Mouse (Mus musculus) myocyte (in vitro differentiated cells): ENCODE data around the gene Tead3. TPM values are rescaled to one million over a fixed set of nuclear protein-coding genes. Genes with fewer than 3 reads are reported as not detected.
A peak's percentile ranks its signal among the peaks of the same experiment; 100 is the strongest.

Experiments used
- H3K27me3 ChIP-seq: one replicate; pipeline ENCODE4 v1.6.1; 2011; ENCODE audit not compliant: control insufficient read depth, insufficient read depth, insufficient read length
- H3K36me3 ChIP-seq: one replicate; pipeline ENCODE4 v1.6.1; 2011; ENCODE audit not compliant: control insufficient read depth, insufficient read depth
- H3K4me2 ChIP-seq: one replicate; pipeline ENCODE4 v1.6.1; 2011; ENCODE audit warnings: low read depth, control low read depth
- H3K4me3 ChIP-seq: one replicate; pipeline ENCODE4 v1.5.1; 2011; ENCODE audit warnings: mild to moderate bottlenecking, control low read depth, moderate library complexity
- H3K79me2 ChIP-seq: one replicate; pipeline ENCODE4 v1.6.1; 2011; ENCODE audit not compliant: control insufficient read depth, insufficient read depth
- H3ac ChIP-seq: one replicate; pipeline ENCODE4 v1.6.1; 2011; ENCODE audit not compliant: control insufficient read depth, insufficient read length
- CEBPB ChIP-seq: IDR thresholded peaks from 2 replicates; pipeline ENCODE4 v1.6.1; 2011; ENCODE audit warnings: mild to moderate bottlenecking, moderate library complexity; ENCODE audit not compliant: poor library complexity, insufficient read depth, severe bottlenecking
- E2F4 ChIP-seq: IDR thresholded peaks from one replicate; pipeline ENCODE4 v1.6.1; 2011; ENCODE audit warnings: mild to moderate bottlenecking, control low read depth, moderate library complexity; ENCODE audit not compliant: insufficient read depth
- MAX ChIP-seq: IDR thresholded peaks from one replicate; pipeline ENCODE4 v1.6.1; 2011; ENCODE audit warnings: low read depth, mild to moderate bottlenecking, control low read depth
- MYOD1 ChIP-seq, 3 experiments: IDR thresholded peaks; one replicate each; pipeline ENCODE4 v1.6.1; 2011; ENCODE audit warnings: control low read depth in 2 of 3, low read depth in 2 of 3, mild to moderate bottlenecking in 2 of 3, moderate library complexity in 1 of 3; ENCODE audit not compliant: insufficient read length in 2 of 3, control insufficient read depth in 1 of 3
- MYOG ChIP-seq, 3 experiments: IDR thresholded peaks; one replicate each; pipeline ENCODE4 v1.6.1; 2011; ENCODE audit warnings: control low read depth in 2 of 3, low read depth in 2 of 3, mild to moderate bottlenecking in 2 of 3; ENCODE audit not compliant: insufficient read length in 2 of 3, control insufficient read depth in 1 of 3, insufficient read depth in 1 of 3
- POLR2A ChIP-seq: IDR thresholded peaks from one replicate; pipeline ENCODE4 v1.6.1; 2011; ENCODE audit warnings: low read depth, mild to moderate bottlenecking, control low read depth, moderate library complexity; ENCODE audit not compliant: insufficient read length
- POLR2AphosphoS2 ChIP-seq: IDR thresholded peaks from one replicate; pipeline ENCODE4 v1.6.1; 2011; ENCODE audit warnings: low read depth, control low read depth; ENCODE audit not compliant: insufficient read length
- REST ChIP-seq: IDR thresholded peaks from one replicate; pipeline ENCODE4 v1.6.1; 2011; ENCODE audit warnings: mild to moderate bottlenecking, control low read depth, moderate library complexity; ENCODE audit not compliant: insufficient read depth, insufficient read length
- SRF ChIP-seq: IDR thresholded peaks from one replicate; pipeline ENCODE4 v1.6.1; 2011; ENCODE audit warnings: low read depth; ENCODE audit not compliant: control insufficient read depth, insufficient read length
- TCF12 ChIP-seq: IDR thresholded peaks from one replicate; pipeline ENCODE4 v1.6.1; 2011; ENCODE audit warnings: mild to moderate bottlenecking, control low read depth; ENCODE audit not compliant: poor library complexity, insufficient read depth, severe bottlenecking
- TCF3 ChIP-seq: IDR thresholded peaks from one replicate; pipeline ENCODE4 v1.6.1; 2011; ENCODE audit warnings: low read depth, control low read depth; ENCODE audit not compliant: insufficient read length
- USF1 ChIP-seq: IDR thresholded peaks from one replicate; pipeline ENCODE4 v1.6.1; 2011; ENCODE audit warnings: low read depth, mild to moderate bottlenecking, control low read depth, moderate library complexity
- polyA plus RNA-seq: library from polyadenylated mRNA; unstranded; fragments of >200 nt; fragmentation: generic; extraction: Trizol; gene quantifications from one replicate; pipeline ENCODE4 v1.2.1, GENCODE M21; 2012; ENCODE audit warnings: missing spikeins

Gene Tead3
- polyA plus RNA-seq, result 20.1 TPM

- peak within 1 kb of the TSS; percentile 73 for H3K4me3 ChIP-seq
- H3K36me3 ChIP-seq, result no peaks in the 10 kb centered on the region
- no peaks in the 10 kb centered on the region for H3K27me3 ChIP-seq
- H3ac ChIP-seq, result peak within 1 kb of the TSS; percentile 80
- peak within 1 kb of the TSS; percentile 97 for H3K4me2 ChIP-seq
- TF ChIP-seq POLR2AphosphoS2 (peak; percentile 54), POLR2A (peak; percentile 74), MYOD1 (IDR thresholded peaks at IDR 0.05; ENCODE audit: control insufficient read depth in 1 of 3, insufficient read length in 2 of 3, low read depth in 2 of 3) (no peak)
- peaks cover 40% of the 10 kb centered on the region for H3K79me2 ChIP-seq
Observed at GRCm38 (mm10) chr17:28350466-28351352, at the start of gene Tead3. Tead3 (minus strand) TSS chr17:28350817.

GRCm38 (mm10) chr17:28394994-28395393, 44.4 kb upstream of the Tead3 start:
- Histone ChIP-seq H3K27me3 (no peaks in the 10 kb centered on the region), H3K36me3 (no peaks in the 10 kb centered on the region), H3ac (no peak overlapping the region), H3K4me3 (no peak overlapping the region), H3K4me2 (no peak overlapping the region), H3K79me2 (no peaks in the 10 kb centered on the region)
- TF ChIP-seq E2F4 (no peak), MAX (no peak), CEBPB (no peak), POLR2AphosphoS2 (no peak), USF1 (no peak), REST (no peak), TCF3 (no peak), MYOD1 (IDR thresholded peaks at IDR 0.05; ENCODE audit: control insufficient read depth in 1 of 3, insufficient read length in 2 of 3, low read depth in 2 of 3) (no peak), MYOG (IDR thresholded peaks at IDR 0.05; ENCODE audit: control insufficient read depth in 1 of 3, insufficient read depth in 1 of 3, insufficient read length in 2 of 3, low read depth in 2 of 3) (no peak), POLR2A (no peak)

GRCm38 (mm10) chr17:28394051-28394765, 43.6 kb upstream of the Tead3 start:
- TF ChIP-seq E2F4 (no peak), REST (no peak), CEBPB (no peak), POLR2A (no peak), MYOD1 (IDR thresholded peaks at IDR 0.05; ENCODE audit: control insufficient read depth in 1 of 3, insufficient read length in 2 of 3, low read depth in 2 of 3) (no peak), TCF3 (no peak), MAX (no peak), SRF (no peak), TCF12 (no peak), USF1 (no peak)
- H3K79me2 ChIP-seq, result no peaks in the 10 kb centered on the region
- peak overlapping the region; percentile 18 for H3K4me2 ChIP-seq
- no peaks in the 10 kb centered on the region for H3K27me3 ChIP-seq
- H3K36me3 ChIP-seq, result no peaks in the 10 kb centered on the region
- no peak overlapping the region for H3ac ChIP-seq
- H3K4me3 ChIP-seq, result no peak overlapping the region

GRCm38 (mm10) chr17:28391568-28392432, 41.2 kb upstream of the Tead3 start:
- Histone ChIP-seq H3K27me3 (no peaks in the 10 kb centered on the region), H3K4me3 (no peak overlapping the region), H3K36me3 (no peaks in the 10 kb centered on the region), H3K79me2 (no peaks in the 10 kb centered on the region), H3K4me2 (no peak overlapping the region), H3ac (no peak overlapping the region)
- TF ChIP-seq REST (no peak), CEBPB (no peak), TCF3 (no peak), TCF12 (no peak), MYOD1 (IDR thresholded peaks at IDR 0.05; ENCODE audit: control insufficient read depth in 1 of 3, insufficient read length in 2 of 3, low read depth in 2 of 3) (no peak), SRF (no peak), USF1 (no peak), E2F4 (no peak), POLR2A (no peak), MAX (no peak)
